In genomic region chr12:70910241-70910720, GRCm38 (mm10) we compare ENCODE assay signal across 9 mouse cellular contexts. TPM values are rescaled to one million over a fixed set of nuclear protein-coding genes. Genes with fewer than 3 reads are reported as not detected.
A peak's percentile ranks its signal among the peaks of the same experiment; 100 is the strongest.
DNase-seq lines count a peak whose midpoint lies in the region; ATAC-seq and TF ChIP-seq lines count a peak whose summit lies in the region.
"Had no signal": no experiment of that assay in that cellular context is flagged by ENCODE, and none has a peak within 500 bp of the region (broad histone marks: within the 10 kb centered on the region; RNA-seq: fewer than 3 reads in every experiment).

No protein-coding gene starts in this region.

- H3K4me1 ChIP-seq in heart, embryonic 14.5 days (ENCODE audit: control insufficient read depth in 2 of 2, insufficient read depth in 2 of 2, low read length in 2 of 2): peaks cover 12 to 15% of the 10 kb centered on the region in 2 experiments
- H3K4me1 ChIP-seq in kidney, postnatal 0 days (replicated peaks; ENCODE audit: insufficient read depth, low read length): no peaks in the 10 kb centered on the region
- peaks cover 10% of the 10 kb centered on the region; the same call in 1 of the 2 replicates for H3K4me1 ChIP-seq in liver, embryonic 12.5 days

- no peaks in the 10 kb centered on the region for H3K36me3 ChIP-seq in heart, embryonic 14.5 days (ENCODE audit: control insufficient read depth, insufficient read depth, low read length)
- H3K36me3 ChIP-seq in kidney, postnatal 0 days (ENCODE audit: insufficient read depth, low read length): no peaks in the 10 kb centered on the region
- no peaks in the 10 kb centered on the region for H3K36me3 ChIP-seq in liver, embryonic 12.5 days

- peak; percentile 51 for ATAC-seq in CD4-positive, CD25-positive, alpha-beta regulatory T cell, adult 4 months
- ATAC-seq in heart, embryonic 14.5 days (ENCODE audit: insufficient number of reproducible peaks, insufficient read depth, low FRiP score, low read depth): peak; percentile 58; the same call in 1 of the 2 replicates
- ATAC-seq in kidney, postnatal 0 days (replicated peaks; ENCODE audit: low FRiP score, low read depth): no peak; the same call in 1 of the 2 replicates
- 0 out of 2 replicates have a peak, but pooled peaks have one; percentile 18 for ATAC-seq in liver, embryonic 12.5 days

- no peak overlapping the region for H3K27ac ChIP-seq in heart, embryonic 14.5 days (replicated peaks in 1 of 2; ENCODE audit: control insufficient read depth in 1 of 2, insufficient read depth in 1 of 2, low read depth in 2 of 2, low read length in 2 of 2)
- H3K27ac ChIP-seq in kidney, postnatal 0 days: no peak overlapping the region
- no peak overlapping the region for H3K27ac ChIP-seq in liver, embryonic 12.5 days

- 11% methylated on average over 9 of the region's 9 CpGs for WGBS in heart, embryonic 14.5 days
- WGBS in kidney, postnatal 0 days: 8% methylated on average over 9 of the region's 9 CpGs
- WGBS in liver, embryonic 12.5 days (ENCODE audit: insufficient replicate concordance): 11% methylated on average over 9 of the region's 9 CpGs

- 0 out of 2 replicates have a peak, but pooled peaks cover 3% of the 10 kb centered on the region for H3K9me3 ChIP-seq in heart, embryonic 14.5 days (ENCODE audit: control insufficient read depth, low read length)
- no peaks in the 10 kb centered on the region for H3K9me3 ChIP-seq in kidney, postnatal 0 days (replicated peaks; ENCODE audit: low read length)
- H3K9me3 ChIP-seq in liver, embryonic 12.5 days (replicated peaks): no peaks in the 10 kb centered on the region

- no peaks in the 10 kb centered on the region for H3K27me3 ChIP-seq in heart, embryonic 14.5 days (ENCODE audit: control insufficient read depth, insufficient read depth, low read length)
- no peaks in the 10 kb centered on the region for H3K27me3 ChIP-seq in kidney, postnatal 0 days (ENCODE audit: insufficient read depth, low read length)
- peaks cover 8% of the 10 kb centered on the region; the same call in 1 of the 2 replicates for H3K27me3 ChIP-seq in liver, embryonic 12.5 days (replicated peaks)

- no peak overlapping the region for H3K4me3 ChIP-seq in heart, embryonic 14.5 days (ENCODE audit: control insufficient read depth in 1 of 2, insufficient read depth in 1 of 2, low read depth in 1 of 2, low read length in 2 of 2)
- no peak overlapping the region for H3K4me3 ChIP-seq in kidney, postnatal 0 days (replicated peaks; ENCODE audit: low read depth, low read length)
- H3K4me3 ChIP-seq in liver, embryonic 12.5 days: no peak overlapping the region
- H3K4me3 ChIP-seq: erythroblast, embryonic 14.5 days had no signal

- H3K4me2 ChIP-seq in heart, embryonic 14.5 days (ENCODE audit: low read length): no peak overlapping the region
- no peak overlapping the region for H3K4me2 ChIP-seq in kidney, postnatal 0 days (ENCODE audit: low read length)
- no peak overlapping the region for H3K4me2 ChIP-seq in liver, embryonic 12.5 days

- peak; percentile 86 for TF ChIP-seq CTCF in kidney, postnatal 0 days (IDR thresholded peaks at IDR 0.05; ENCODE audit: low read depth)

- H3K9ac ChIP-seq in heart, embryonic 14.5 days (ENCODE audit: low read length): no peak overlapping the region
- no peak overlapping the region for H3K9ac ChIP-seq in kidney, postnatal 0 days (ENCODE audit: low read depth, low read length)
- H3K9ac ChIP-seq in liver, embryonic 12.5 days: no peak overlapping the region

- DNase-seq in brain, embryonic 18.5 days (ENCODE audit: low read depth, low spot score): peak; percentile 22
- DNase-seq in fat pad, adult 2 months (ENCODE audit: extremely low read depth, low read depth, low spot score): peak; percentile 40
- peak; percentile 84 for DNase-seq in kidney, postnatal 0 days (ENCODE audit: low spot score)
- DNase-seq in naive thymus-derived CD4-positive, alpha-beta T cell, adult 2 months (ENCODE audit: low read depth): peak; percentile 83
- peak; percentile 66 to 87 for DNase-seq in spleen, postnatal 4 days (ENCODE audit: low spot score in 2 of 2)

RNA-seq across cellular contexts. Expression of gene Actr10, which starts 27.4 kb away (rescaled TPM):
- polyA plus RNA-seq in CD4-positive, CD25-positive, alpha-beta regulatory T cell, adult 4 months (2017; shearing (Covaris generic)): 100 to 1,000 TPM; 223 to 263 TPM
- 208 and 222 TPM in 2 replicates for polyA plus RNA-seq in heart, embryonic 14.5 days (2014; fragmentation: Nextera tagmentation; extraction: Ambion mirVana)
- polyA plus RNA-seq in kidney, postnatal 0 days (2015; fragmentation: Nextera tagmentation; extraction: Ambion mirVana): 269 and 280 TPM in 2 replicates
- polyA plus RNA-seq in liver, embryonic 12.5 days (2016; fragmentation: Nextera tagmentation; extraction: Ambion mirVana): 130 and 134 TPM in 2 replicates

Comparison
In these comparisons a context has a peak if more than half of its experiments do, and no peak if none do; other contexts are left out.
1. DNase-seq: peak in every context shown above with its lines; median percentile 84 in kidney, postnatal 0 days; 83 in naive thymus-derived CD4-positive, alpha-beta T cell, adult 2 months; 76 in spleen, postnatal 4 days; 40 in fat pad, adult 2 months; 22 in brain, embryonic 18.5 days.